Mouse (Mus musculus): ENCODE data around the gene Mdp1. TPM values are rescaled to one million over a fixed set of nuclear protein-coding genes. Genes with fewer than 3 reads are reported as not detected.

The Mdp1 gene
- total and polyA plus RNA-seq, 2 experiments, result 9.8 to 10.3 TPM

- TF ChIP-seq POLR2A (IDR thresholded peaks at IDR 0.05; ENCODE audit: extremely low read depth, insufficient read depth, low read length) (no peak), CTCF (IDR thresholded peaks at IDR 0.05; ENCODE audit: low read depth, low read length) (no peak)
- peak; percentile 36 for DNase-seq (ENCODE audit: extremely low read depth, low read depth, low spot score)
- peak overlapping the region; percentile 6; the same call in 1 of the 2 replicates for H3K27ac ChIP-seq (replicated peaks; ENCODE audit: insufficient read depth, low read depth, low read length)
- H3K4me1 ChIP-seq (ENCODE audit: control insufficient read depth, insufficient read depth, low read length), result no peaks in the 10 kb centered on the region
- H3K36me3 ChIP-seq (ENCODE audit: control insufficient read depth, insufficient read depth, low read length), result no peaks in the 10 kb centered on the region
- WGBS, result 84% methylated on average over 4 of the region's 4 CpGs
- H3K9ac ChIP-seq (ENCODE audit: low read depth, low read length), result no peak overlapping the region
- no peaks in the 10 kb centered on the region for H3K27me3 ChIP-seq (ENCODE audit: control insufficient read depth, insufficient read depth, low read length)
- no peaks in the 10 kb centered on the region for H3K79me2 ChIP-seq (ENCODE audit: control insufficient read depth, insufficient read depth, low read length)
- H3K4me3 ChIP-seq (ENCODE audit: insufficient read depth, low read depth, low read length), result no peak overlapping the region
Measured at GRCm38 (mm10) chr14:55697226-55697625, 36.9 kb upstream of the Mdp1 start.

GRCm38 (mm10) chr14:55689433-55689832, 29.1 kb upstream of the Mdp1 start:
- Histone ChIP-seq H3K27ac (replicated peaks; ENCODE audit: insufficient read depth, low read depth, low read length) (no peak overlapping the region), H3K27me3 (ENCODE audit: control insufficient read depth, insufficient read depth, low read length) (no peaks in the 10 kb centered on the region), H3K4me3 (ENCODE audit: insufficient read depth, low read depth, low read length) (no peak overlapping the region), H3K79me2 (ENCODE audit: control insufficient read depth, insufficient read depth, low read length) (no peaks in the 10 kb centered on the region), H3K9ac (ENCODE audit: low read depth, low read length) (no peak overlapping the region), H3K36me3 (ENCODE audit: control insufficient read depth, insufficient read depth, low read length) (no peaks in the 10 kb centered on the region), H3K4me1 (ENCODE audit: control insufficient read depth, insufficient read depth, low read length) (no peaks in the 10 kb centered on the region)
- TF ChIP-seq CTCF (IDR thresholded peaks at IDR 0.05; ENCODE audit: low read depth, low read length), result no peak
- no peak for TF ChIP-seq POLR2A (IDR thresholded peaks at IDR 0.05; ENCODE audit: extremely low read depth, insufficient read depth, low read length)
- DNase-seq (ENCODE audit: extremely low read depth, low read depth, low spot score), result no peak
- 81% methylated on average over 10 of the region's 10 CpGs for WGBS

- DNase-seq (ENCODE audit: extremely low read depth, low read depth, low spot score), result no peak
- Histone ChIP-seq H3K27me3 (ENCODE audit: control insufficient read depth, insufficient read depth, low read length) (no peaks in the 10 kb centered on the region), H3K4me1 (ENCODE audit: control insufficient read depth, insufficient read depth, low read length) (peaks cover 6% of the 10 kb centered on the region), H3K79me2 (ENCODE audit: control insufficient read depth, insufficient read depth, low read length) (no peaks in the 10 kb centered on the region), H3K4me3 (ENCODE audit: insufficient read depth, low read depth, low read length) (peak overlapping the region; percentile 77), H3K27ac (replicated peaks; ENCODE audit: insufficient read depth, low read depth, low read length) (no peak overlapping the region), H3K9ac (ENCODE audit: low read depth, low read length) (no peak overlapping the region), H3K36me3 (ENCODE audit: control insufficient read depth, insufficient read depth, low read length) (peaks cover 23% of the 10 kb centered on the region)
- no peak for TF ChIP-seq POLR2A (IDR thresholded peaks at IDR 0.05; ENCODE audit: extremely low read depth, insufficient read depth, low read length)
- no peak for TF ChIP-seq CTCF (IDR thresholded peaks at IDR 0.05; ENCODE audit: low read depth, low read length)
- 13% methylated on average over 3 of the region's 3 CpGs for WGBS
Measured at GRCm38 (mm10) chr14:55682118-55682493, 21.8 kb upstream of the Mdp1 start.

- under 1% methylated on average over 66 of the region's 66 CpGs for WGBS
- peaks cover 27% of the 10 kb centered on the region for H3K36me3 ChIP-seq (ENCODE audit: control insufficient read depth, insufficient read depth, low read length)
Measured at GRCm38 (mm10) chr14:55681160-55682117, 21.1 kb upstream of the Mdp1 start, which contains the start of gene Tinf2. TSS of gene Tinf2 (minus strand) at chr14:55681820.

GRCm38 (mm10) chr14:55677615-55678014, 17.3 kb upstream of the Mdp1 start:
- Histone ChIP-seq H3K4me1 (ENCODE audit: control insufficient read depth, insufficient read depth, low read length) (peaks cover 9% of the 10 kb centered on the region), H3K9ac (ENCODE audit: low read depth, low read length) (no peak overlapping the region), H3K4me3 (ENCODE audit: insufficient read depth, low read depth, low read length) (no peak overlapping the region), H3K27ac (replicated peaks; ENCODE audit: insufficient read depth, low read depth, low read length) (no peak overlapping the region), H3K27me3 (ENCODE audit: control insufficient read depth, insufficient read depth, low read length) (no peaks in the 10 kb centered on the region), H3K36me3 (ENCODE audit: control insufficient read depth, insufficient read depth, low read length) (peaks cover 38% of the 10 kb centered on the region), H3K79me2 (ENCODE audit: control insufficient read depth, insufficient read depth, low read length) (no peaks in the 10 kb centered on the region)
- WGBS, result 84% methylated on average over 4 of the region's 4 CpGs
- TF ChIP-seq CTCF (IDR thresholded peaks at IDR 0.05; ENCODE audit: low read depth, low read length), result no peak
- no peak for TF ChIP-seq POLR2A (IDR thresholded peaks at IDR 0.05; ENCODE audit: extremely low read depth, insufficient read depth, low read length)
- DNase-seq (ENCODE audit: extremely low read depth, low read depth, low spot score), result peak; percentile 26

More at GRCm38 (mm10) chr14:55681160-55682117, 21.1 kb upstream of the Mdp1 start, which contains the start of gene Tinf2:
- Histone ChIP-seq H3K4me3 (ENCODE audit: insufficient read depth, low read depth, low read length) (peak within 1 kb of the TSS; percentile 77), H3K4me1 (ENCODE audit: control insufficient read depth, insufficient read depth, low read length) (peaks cover 6% of the 10 kb centered on the region), H3K27me3 (ENCODE audit: control insufficient read depth, insufficient read depth, low read length) (no peaks in the 10 kb centered on the region), H3K9ac (ENCODE audit: low read depth, low read length) (peak within 1 kb of the TSS; percentile 70), H3K79me2 (ENCODE audit: control insufficient read depth, insufficient read depth, low read length) (no peaks in the 10 kb centered on the region), H3K27ac (replicated peaks; ENCODE audit: insufficient read depth, low read depth, low read length) (peak within 1 kb of the TSS; percentile 47)
- DNase-seq (ENCODE audit: extremely low read depth, low read depth, low spot score), result peak; percentile 90
- TF ChIP-seq POLR2A (IDR thresholded peaks at IDR 0.05; ENCODE audit: extremely low read depth, insufficient read depth, low read length) (no peak), CTCF (IDR thresholded peaks at IDR 0.05; ENCODE audit: low read depth, low read length) (peak; percentile 78)

GRCm38 (mm10) chr14:55672741-55673060, 12.4 kb upstream of the Mdp1 start:
- H3K9ac ChIP-seq (ENCODE audit: low read depth, low read length), result no peak overlapping the region
- peaks cover 17% of the 10 kb centered on the region for H3K36me3 ChIP-seq (ENCODE audit: control insufficient read depth, insufficient read depth, low read length)
- 79% methylated on average over 7 of the region's 7 CpGs for WGBS
- H3K27ac ChIP-seq (replicated peaks; ENCODE audit: insufficient read depth, low read depth, low read length), result no peak overlapping the region
- H3K79me2 ChIP-seq (ENCODE audit: control insufficient read depth, insufficient read depth, low read length), result peaks cover 14% of the 10 kb centered on the region; the same call in 1 of the 2 replicates
- no peak for DNase-seq (ENCODE audit: extremely low read depth, low read depth, low spot score)
- peak overlapping the region; percentile 53; the same call in 1 of the 2 replicates for H3K4me3 ChIP-seq (ENCODE audit: insufficient read depth, low read depth, low read length)
- no peak for TF ChIP-seq POLR2A (IDR thresholded peaks at IDR 0.05; ENCODE audit: extremely low read depth, insufficient read depth, low read length)
- no peak for TF ChIP-seq CTCF (IDR thresholded peaks at IDR 0.05; ENCODE audit: low read depth, low read length)
- H3K27me3 ChIP-seq (ENCODE audit: control insufficient read depth, insufficient read depth, low read length), result no peaks in the 10 kb centered on the region
- H3K4me1 ChIP-seq (ENCODE audit: control insufficient read depth, insufficient read depth, low read length), result peaks cover 5% of the 10 kb centered on the region

Measured in liver, adult 2 months (tissue).